Mouse (Mus musculus) heart, adult 9 months (tissue): ENCODE results near the gene Rapgef4.
A peak's percentile ranks its signal among the peaks of the same experiment; 100 is the strongest.

Experiments used
- DNase-seq, 2 experiments: peaks; one replicate each; pipeline ENCODE4 v3.0.0; 2022; ENCODE audit warnings: low spot score in 2 of 2

Rapgef4 gene

GRCm38 (mm10) chr2:72179600-72180301 lies 198.7 kb downstream of the Rapgef4 start:
- no peak for DNase-seq

DNA sequence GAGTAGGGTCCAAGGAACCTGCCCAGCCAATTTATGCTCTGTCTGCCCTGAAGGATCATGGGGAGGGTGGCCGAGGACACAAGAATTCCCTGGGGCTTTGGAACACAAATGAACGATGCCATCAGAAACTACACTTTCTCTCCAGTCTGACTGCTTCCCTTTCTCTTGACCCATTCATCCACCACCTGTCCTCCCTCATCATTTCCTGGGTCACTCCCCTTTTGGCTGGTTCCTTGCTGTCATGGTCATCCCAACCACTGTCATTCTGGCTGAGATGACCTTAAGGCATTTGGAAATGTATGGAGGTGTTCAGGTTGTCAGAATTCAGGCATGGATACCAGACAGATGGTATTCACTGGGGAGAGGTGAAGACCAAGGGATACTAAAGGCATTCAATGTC lies 200.4 kb downstream of the Rapgef4 start:
- no peak for DNase-seq

GRCm38 (mm10) chr2:72183751-72184150 lies 202.7 kb downstream of the Rapgef4 start:
- DNase-seq = no peak

DNA sequence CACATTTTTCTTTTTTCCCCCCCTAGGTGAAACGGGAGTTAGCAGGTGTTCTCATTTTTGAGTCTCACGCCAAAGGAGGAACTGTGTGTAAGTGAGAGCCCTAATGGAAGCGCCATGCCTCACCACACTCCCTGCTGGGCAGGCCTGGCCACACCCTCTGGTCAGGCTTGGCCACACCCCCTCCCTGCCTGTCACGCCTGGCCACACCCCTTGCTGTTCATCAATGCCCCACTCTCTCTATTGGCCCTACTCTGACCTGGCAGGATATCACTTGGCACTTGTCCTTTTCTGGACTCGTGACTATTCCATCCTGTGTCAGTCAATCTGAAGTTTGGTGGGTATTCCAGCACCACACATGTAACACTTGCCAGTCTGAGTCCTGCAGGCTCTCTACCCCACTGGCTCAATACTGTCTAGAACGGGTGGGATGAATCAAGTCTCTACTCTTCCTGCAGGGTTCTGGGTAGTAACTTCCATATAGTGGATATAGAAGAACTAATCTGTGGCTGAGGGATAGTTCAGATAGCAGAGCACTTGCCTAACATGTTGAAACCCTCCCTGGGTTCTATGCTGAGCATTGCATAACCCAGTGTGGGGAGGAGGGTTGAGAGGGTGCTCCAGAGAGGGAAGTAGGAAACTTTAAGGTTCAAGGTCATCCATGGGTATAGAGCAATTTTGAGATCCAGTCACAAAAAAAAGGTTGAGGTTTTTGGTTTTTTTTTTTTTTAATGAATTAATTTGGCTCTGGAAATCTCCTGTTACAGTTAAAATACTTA lies 215.3 kb downstream of the Rapgef4 start:
- DNase-seq = no peak

- DNase-seq = peak in 1 of 2 experiments; percentile 27
Measured at GRCm38 (mm10) chr2:72197026-72197425, 216.0 kb downstream of the Rapgef4 start.

GRCm38 (mm10) chr2:72199451-72199850 lies 218.4 kb downstream of the Rapgef4 start:
- DNase-seq = no peak

DNA sequence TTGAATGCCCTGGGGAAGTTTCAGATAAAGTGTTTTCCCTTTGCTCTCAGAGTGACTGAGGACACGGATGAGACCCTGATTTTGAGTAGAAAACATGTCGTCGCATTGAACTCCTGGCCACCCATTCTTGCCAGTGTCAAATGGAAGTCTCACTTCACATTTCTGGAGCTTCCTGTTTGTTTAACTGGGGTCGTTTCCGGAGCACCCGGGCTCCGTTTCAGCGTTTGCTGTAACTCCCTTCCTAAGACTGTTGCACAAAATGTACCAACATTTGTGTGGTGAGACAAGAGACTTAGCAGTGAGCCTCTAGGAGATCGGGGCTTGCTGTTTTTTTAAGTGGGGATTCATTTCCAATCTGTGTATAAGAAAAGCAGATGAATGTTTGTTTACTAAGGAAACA lies 220.5 kb downstream of the Rapgef4 start:
- DNase-seq = no peak

GRCm38 (mm10) chr2:72202252-72202651 lies 221.2 kb downstream of the Rapgef4 start:
- DNase-seq = peak in 1 of 2 experiments; percentile 14

DNA sequence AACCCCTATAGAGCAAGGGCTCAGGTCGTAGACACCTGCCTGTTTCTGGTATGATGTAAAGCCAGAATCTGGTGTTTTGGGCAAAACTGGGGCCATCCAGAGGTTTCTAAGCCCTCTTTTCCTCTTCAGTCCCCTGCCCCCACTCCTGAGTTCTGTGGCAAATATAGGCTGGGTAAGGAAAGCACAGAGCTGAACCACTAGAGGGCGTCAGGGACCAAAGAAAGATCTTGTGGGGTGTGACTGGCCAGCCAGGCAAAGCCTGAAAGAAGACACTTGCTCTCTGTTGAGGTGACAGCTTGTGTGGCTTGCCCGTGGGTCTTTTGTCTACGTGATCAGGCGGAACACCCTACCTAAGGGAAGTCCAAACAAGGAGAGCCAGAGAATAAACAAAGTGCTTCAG lies 222.6 kb downstream of the Rapgef4 start:
- DNase-seq = peak; percentile 38 to 46

GRCm38 (mm10) chr2:72205869-72206268 lies 224.8 kb downstream of the Rapgef4 start:
- no peak for DNase-seq

DNA sequence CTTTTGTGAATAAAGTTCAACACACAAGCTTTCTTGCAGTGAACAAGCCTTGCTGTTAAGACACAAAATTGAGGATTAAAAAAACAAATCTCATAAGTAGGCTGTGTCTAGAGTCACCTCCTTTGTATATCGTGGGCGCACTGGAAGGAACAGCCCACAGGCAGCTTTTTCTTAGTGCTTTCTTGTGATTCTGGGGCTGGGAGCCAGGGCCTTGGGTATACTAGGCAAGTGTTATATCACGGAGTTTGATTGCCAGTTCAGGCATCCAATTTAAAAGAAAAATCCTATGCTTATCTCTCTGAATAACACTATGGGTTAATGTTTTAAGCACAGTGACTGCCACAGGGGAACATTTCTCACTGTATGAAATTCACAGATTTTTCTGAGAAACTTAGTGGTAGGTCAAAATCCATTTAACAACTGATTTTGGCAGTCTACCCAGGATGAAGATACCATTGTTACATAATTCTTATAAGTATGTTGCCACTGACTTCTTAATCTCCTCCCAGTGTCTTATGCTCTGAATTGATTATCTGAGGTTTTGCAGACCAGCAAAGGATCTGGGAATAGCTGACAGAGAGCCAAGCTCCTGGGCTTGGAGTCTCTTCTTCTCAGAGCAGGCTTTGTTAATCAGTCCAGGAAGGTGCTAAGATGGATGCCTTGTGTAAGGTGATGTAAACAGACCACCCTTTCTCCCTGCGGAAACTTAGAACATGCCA lies 225.6 kb downstream of the Rapgef4 start:
- DNase-seq = no peak

DNA sequence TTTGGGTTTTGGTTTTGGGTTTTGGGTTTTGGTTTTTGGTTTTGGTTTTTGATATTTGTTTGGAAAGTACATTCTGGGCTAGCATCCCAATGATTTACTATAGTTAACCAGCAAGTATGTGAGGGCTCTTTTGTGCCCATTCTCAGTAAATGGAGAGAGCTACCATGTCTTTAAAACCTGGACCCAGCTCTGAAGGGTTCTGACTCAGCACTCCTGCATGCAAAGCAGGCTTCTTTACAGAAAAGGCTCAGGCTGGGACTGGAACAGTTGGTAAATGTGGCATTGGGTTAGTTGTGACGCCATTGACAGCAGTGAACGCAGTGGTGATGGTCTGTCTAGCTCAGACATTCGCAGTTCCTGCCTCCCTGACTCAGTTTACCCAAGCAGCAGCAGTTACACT lies 236.3 kb downstream of the Rapgef4 start:
- no peak for DNase-seq

DNA sequence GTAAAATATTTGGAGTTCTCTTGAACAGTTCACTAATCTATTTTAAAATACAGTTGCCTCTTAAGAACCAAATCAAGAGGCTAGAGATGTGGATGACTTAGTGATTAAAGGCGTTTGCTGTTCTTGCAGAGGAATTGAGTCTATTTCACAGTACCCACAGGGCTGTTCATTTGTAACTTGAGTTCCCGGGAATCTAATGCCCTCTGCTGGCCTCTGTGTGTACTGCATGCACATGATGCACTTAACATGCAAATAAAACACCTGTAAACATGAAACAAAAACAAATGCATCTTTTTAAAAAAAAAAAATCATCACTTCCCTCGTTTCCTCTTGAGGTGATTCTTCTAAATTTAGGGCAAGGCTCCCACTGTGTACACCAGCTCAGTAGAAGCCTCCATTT lies 238.9 kb downstream of the Rapgef4 start:
- DNase-seq = no peak

GRCm38 (mm10) chr2:72221283-72221682 lies 240.2 kb downstream of the Rapgef4 start:
- no peak for DNase-seq

GRCm38 (mm10) chr2:72221706-72222105 lies 240.7 kb downstream of the Rapgef4 start:
- no peak for DNase-seq

GRCm38 (mm10) chr2:72222276-72222675 lies 241.2 kb downstream of the Rapgef4 start:
- no peak for DNase-seq

GRCm38 (mm10) chr2:72222736-72223455 lies 241.9 kb downstream of the Rapgef4 start:
- no peak for DNase-seq

DNA sequence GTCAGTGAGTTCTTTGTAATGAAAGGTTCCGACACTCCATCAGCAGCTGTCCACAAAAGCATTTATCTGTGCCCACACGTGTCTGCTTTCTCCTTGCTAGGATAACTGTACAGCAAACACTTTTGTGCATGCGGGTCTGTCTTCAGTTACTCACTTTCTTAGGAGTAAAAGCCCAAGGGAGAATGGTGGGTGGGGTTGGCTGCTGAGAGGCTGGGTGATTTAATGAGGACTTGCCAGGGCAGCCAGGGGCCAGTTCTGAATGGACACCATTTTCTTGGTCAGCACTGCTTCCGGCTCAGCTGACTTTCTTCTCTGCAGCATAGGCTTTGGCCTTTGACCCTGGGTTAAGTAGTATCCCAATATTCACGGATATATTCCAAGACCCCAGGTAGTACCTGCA lies 242.4 kb downstream of the Rapgef4 start:
- no peak for DNase-seq

GRCm38 (mm10) chr2:72226006-72226405 lies 245.0 kb downstream of the Rapgef4 start:
- no peak for DNase-seq

DNA sequence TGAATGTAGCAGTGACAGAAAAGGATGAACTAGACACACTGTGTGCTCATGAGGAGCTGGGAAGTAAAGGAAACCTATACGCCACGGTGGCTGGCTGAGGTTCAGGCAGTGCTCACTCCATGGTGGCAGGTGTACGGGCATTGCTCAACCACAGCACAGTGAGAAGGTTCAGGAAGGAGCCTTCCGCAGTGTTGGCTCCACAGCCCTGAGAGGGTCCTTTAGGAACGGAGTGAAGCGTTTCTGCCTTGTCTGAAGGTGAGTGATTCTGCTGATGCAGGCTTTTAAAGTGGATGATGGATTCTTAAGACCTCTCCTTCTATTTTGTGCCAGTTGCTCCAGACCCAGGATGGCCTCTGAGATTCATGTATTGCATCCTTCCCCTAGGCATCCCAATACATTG lies 246.4 kb downstream of the Rapgef4 start:
- DNase-seq = no peak

GRCm38 (mm10) chr2:72228881-72229280 lies 247.8 kb downstream of the Rapgef4 start:
- no peak for DNase-seq

- no peak for DNase-seq
Measured at GRCm38 (mm10) chr2:72230545-72230944, 249.5 kb downstream of the Rapgef4 start.
